Mouse (Mus musculus) E14TG2a.4 (cell line): ENCODE measurements around the gene Mrm1.

Source experiments
- CTCF ChIP-seq: conservative IDR thresholded peaks from 2 replicates; pipeline ENCODE4 v1.5.1; 2014; ENCODE audit warnings: low read length
- POU5F1 ChIP-seq: IDR thresholded peaks from 2 replicates; pipeline ENCODE4 v1.6.1; 2014; ENCODE audit warnings: low read length, borderline replicate concordance

DNA sequence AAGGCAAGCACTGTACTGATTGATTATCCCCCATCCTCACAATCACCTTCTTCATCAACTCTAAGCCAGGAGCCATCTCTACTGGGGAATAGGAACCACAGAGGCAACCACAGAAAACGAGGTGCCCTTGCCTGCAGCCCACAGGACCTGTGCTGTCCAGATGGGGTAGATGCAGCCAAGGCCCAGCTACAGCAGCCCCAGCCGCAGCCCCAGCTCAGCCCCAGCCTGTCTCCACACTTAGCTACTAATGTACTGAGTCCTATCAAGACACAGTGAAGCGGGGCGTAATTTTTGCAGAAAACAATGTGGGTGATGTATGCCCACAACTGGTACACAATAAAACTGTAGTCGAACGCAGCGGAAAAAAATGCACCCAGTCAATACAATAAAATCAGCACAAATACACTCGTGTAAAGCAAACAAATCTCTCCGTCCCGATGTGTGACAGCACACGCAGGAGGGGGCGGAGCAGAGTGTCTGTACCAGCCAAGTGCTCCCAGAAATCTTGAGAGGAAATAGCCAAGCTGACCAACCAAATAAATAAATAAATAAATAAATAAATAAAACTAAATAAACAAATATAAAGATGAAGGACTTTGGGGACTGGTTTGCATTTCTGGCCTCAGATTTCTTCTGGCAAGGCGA, 44.3 kb downstream of the Mrm1 start:
- TF ChIP-seq CTCF (no peak), POU5F1 (no peak)
